Mouse (Mus musculus): Measurements from ENCODE around the gene Hspd1.
"Not testable (repeated sequence)": the region's sequence is repeated elsewhere in the genome, so short reads cannot be mapped to it uniquely, and the experiment has no call there.

The Hspd1 gene

GRCm38 (mm10) chr1:55087932-55088610 lies at the start of gene Hspd1, which contains the start of gene Hspe1:
Gene Hspd1, minus strand, starts transcription at chr1:55088243.
Gene Hspe1, plus strand, starts transcription at chr1:55088132.
- DNase-seq (ENCODE audit: low read depth), result peak; percentile 97

GRCm38 (mm10) chr1:55135846-55136245 lies 47.8 kb upstream of the Hspd1 start:
- DNase-seq (ENCODE audit: low read depth), result peak; percentile 12

GRCm38 (mm10) chr1:55134301-55134700 lies 46.3 kb upstream of the Hspd1 start:
- no peak for DNase-seq (ENCODE audit: low read depth)

- peak; percentile 13 for DNase-seq (ENCODE audit: low read depth)
Observed at GRCm38 (mm10) chr1:55133173-55133572, 45.1 kb upstream of the Hspd1 start.

GRCm38 (mm10) chr1:55132308-55132707 lies 44.3 kb upstream of the Hspd1 start:
- no peak for DNase-seq (ENCODE audit: low read depth)

- DNase-seq (ENCODE audit: low read depth), result peak; percentile 74
Observed at GRCm38 (mm10) chr1:55131424-55132014, 43.5 kb upstream of the Hspd1 start.

- peak; percentile 95 for DNase-seq (ENCODE audit: low read depth)
Observed at GRCm38 (mm10) chr1:55130943-55131401, 42.9 kb upstream of the Hspd1 start, which contains the start of gene Mob4. Gene Mob4, plus strand, starts transcription at chr1:55131231.

GRCm38 (mm10) chr1:55130190-55130916 lies 42.3 kb upstream of the Hspd1 start:
- DNase-seq (ENCODE audit: low read depth), result no peak

GRCm38 (mm10) chr1:55129716-55130115 lies 41.7 kb upstream of the Hspd1 start:
- peak; percentile 29 for DNase-seq (ENCODE audit: low read depth)

- not testable (repeated sequence) for DNase-seq (ENCODE audit: low read depth)
Observed at GRCm38 (mm10) chr1:55124136-55124535, 36.1 kb upstream of the Hspd1 start.

- DNase-seq (ENCODE audit: low read depth), result no peak
Observed at GRCm38 (mm10) chr1:55123561-55123960, 35.5 kb upstream of the Hspd1 start.

GRCm38 (mm10) chr1:55123046-55123445 lies 35.0 kb upstream of the Hspd1 start:
- no peak for DNase-seq (ENCODE audit: low read depth)

- no peak for DNase-seq (ENCODE audit: low read depth)
Observed at GRCm38 (mm10) chr1:55109066-55109766, 21.2 kb upstream of the Hspd1 start.

GRCm38 (mm10) chr1:55108473-55108872 lies 20.4 kb upstream of the Hspd1 start:
- DNase-seq (ENCODE audit: low read depth), result no peak

GRCm38 (mm10) chr1:55107644-55108043 lies 19.6 kb upstream of the Hspd1 start:
- no peak for DNase-seq (ENCODE audit: low read depth)

GRCm38 (mm10) chr1:55106919-55107585 lies 19.0 kb upstream of the Hspd1 start:
- no peak for DNase-seq (ENCODE audit: low read depth)

GRCm38 (mm10) chr1:55092469-55092868 lies 4.4 kb upstream of the Hspd1 start:
- DNase-seq (ENCODE audit: low read depth), result no peak

GRCm38 (mm10) chr1:55092056-55092455 lies 4.0 kb upstream of the Hspd1 start:
- no peak for DNase-seq (ENCODE audit: low read depth)

- peak; percentile 52 for DNase-seq (ENCODE audit: low read depth)
Observed at GRCm38 (mm10) chr1:55089498-55090064, 1.5 kb upstream of the Hspd1 start.

GRCm38 (mm10) chr1:55088611-55089497 lies 811 bp upstream of the Hspd1 start:
- DNase-seq (ENCODE audit: low read depth), result peak; percentile 46

Data from induced T-regulatory cell, adult 2 months (primary cell).